Mouse (Mus musculus) frontal cortex, postnatal 10 days (tissue): ENCODE results near the gene 4930550L24Rik.

ENCODE experiments used
- DNase-seq, 2 experiments: peaks; one replicate each; pipeline ENCODE4 v3.0.0; 2022; ENCODE audit warnings: low spot score in 2 of 2, mixed read lengths in 1 of 2

4930550L24Rik gene

GRCm38 (mm10) chrX:58909060-58909459, at the start of gene 4930550L24Rik:
TSS of gene 4930550L24Rik (plus strand) at chrX:58909360.
- no peak for DNase-seq

GRCm38 (mm10) chrX:58900753-58901152, 8.4 kb upstream of the 4930550L24Rik start:
- no peak for DNase-seq

- peak in 1 of 2 experiments; percentile 6 for DNase-seq
These were observed 58.8 kb downstream of the 4930550L24Rik start for GRCm38 (mm10) chrX:58967969-58968368.
